9 mouse cellular contexts compared by ENCODE assay signal in the genomic region with DNA sequence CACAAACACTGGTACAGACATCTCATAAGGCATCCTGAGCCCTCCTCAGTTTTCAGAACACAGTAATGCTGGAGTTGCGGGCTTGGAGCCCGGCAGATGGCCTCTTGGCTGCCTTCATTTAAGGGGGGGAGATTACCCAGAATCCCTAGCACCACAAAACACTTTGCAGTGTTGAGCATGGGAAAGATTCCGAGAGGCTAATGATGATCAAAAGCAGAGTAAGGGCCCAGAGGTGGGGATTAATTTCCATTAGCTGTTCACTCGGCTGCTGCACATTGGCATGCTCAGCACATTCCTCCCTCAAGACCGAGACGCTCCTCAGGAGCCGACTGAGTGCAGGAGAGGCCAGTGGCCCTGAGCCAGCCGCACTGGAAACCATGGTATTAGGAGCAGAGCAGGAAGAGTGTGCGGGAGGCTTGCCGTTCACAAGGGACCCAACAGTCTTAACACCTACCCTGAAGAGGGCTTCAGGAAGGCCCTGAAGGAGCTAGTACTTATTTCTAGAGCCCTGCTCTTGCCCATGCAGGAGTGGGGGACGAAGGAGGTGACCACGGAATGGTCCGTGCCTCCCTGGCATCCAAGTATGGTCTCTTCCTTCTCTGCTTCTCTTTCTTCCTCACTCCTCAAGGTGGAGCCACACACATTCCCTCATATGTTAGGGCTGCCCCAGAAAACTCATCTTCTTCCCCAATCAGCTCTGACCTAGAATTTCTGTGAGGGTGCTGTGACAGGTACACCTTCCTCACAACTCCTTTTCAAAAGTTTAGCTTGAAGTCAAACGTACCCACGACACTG.
DNase-seq lines count a peak whose midpoint lies in the region; ATAC-seq lines count a peak whose summit lies in the region.
"Had no signal": no experiment of that assay in that cellular context is flagged by ENCODE, and none has a peak within 500 bp of the region (broad histone marks: within the 10 kb centered on the region; RNA-seq: fewer than 3 reads in every experiment).

No protein-coding gene starts in this region.

- peak; percentile 88 for DNase-seq in heart, adult 11 months
- DNase-seq in heart, adult 8-10 months (ENCODE audit: low spot score): no peak
- peak; percentile 30 for DNase-seq in brain, embryonic 18.5 days (ENCODE audit: low read depth, low spot score)
- peak; percentile 53 to 57 for DNase-seq in kidney, adult 8-10 months
- DNase-seq in adrenal gland, postnatal 10 days: no peak
- DNase-seq in thymus, postnatal 4 days: no peak
- DNase-seq: liver, embryonic 13.5 days had no signal

- H3K27ac ChIP-seq in forebrain, embryonic 15.5 days (replicated peaks): peak overlapping the region; percentile 25
- peak overlapping the region; percentile 68 for H3K27ac ChIP-seq in midbrain, embryonic 13.5 days
- H3K27ac ChIP-seq: liver, embryonic 13.5 days had no signal

- no peaks in the 10 kb centered on the region for H3K27me3 ChIP-seq in forebrain, embryonic 15.5 days
- no peaks in the 10 kb centered on the region for H3K27me3 ChIP-seq in midbrain, embryonic 13.5 days
- H3K27me3 ChIP-seq: liver, embryonic 13.5 days had no signal

- peak overlapping the region; percentile 38 for H3K4me2 ChIP-seq in forebrain, embryonic 15.5 days (replicated peaks)
- H3K4me2 ChIP-seq in midbrain, embryonic 13.5 days (replicated peaks): peak overlapping the region; percentile 34
- H3K4me2 ChIP-seq: liver, embryonic 13.5 days had no signal

- H3K4me1 ChIP-seq in forebrain, embryonic 15.5 days: peaks cover 13% of the 10 kb centered on the region
- H3K4me1 ChIP-seq in midbrain, embryonic 13.5 days (replicated peaks): peaks cover 11% of the 10 kb centered on the region
- H3K4me1 ChIP-seq: liver, embryonic 13.5 days had no signal

- 29% methylated on average over 15 of the region's 15 CpGs for WGBS in forebrain, embryonic 15.5 days
- 43% methylated on average over 15 of the region's 15 CpGs for WGBS in midbrain, embryonic 13.5 days

- H3K9ac ChIP-seq in forebrain, embryonic 15.5 days (replicated peaks): no peak overlapping the region
- no peak overlapping the region for H3K9ac ChIP-seq in midbrain, embryonic 13.5 days (replicated peaks)
- H3K9ac ChIP-seq: liver, embryonic 13.5 days had no signal

- H3K4me3 ChIP-seq in forebrain, embryonic 15.5 days: peak overlapping the region; percentile 19; the same call in 1 of the 2 replicates
- no peak overlapping the region for H3K4me3 ChIP-seq in midbrain, embryonic 13.5 days (replicated peaks)
- H3K4me3 ChIP-seq: liver, embryonic 13.5 days had no signal

- peak; percentile 82 for ATAC-seq in forebrain, embryonic 15.5 days (replicated peaks)
- peak; percentile 92 for ATAC-seq in midbrain, embryonic 13.5 days

- H3K36me3 ChIP-seq in forebrain, embryonic 15.5 days: no peaks in the 10 kb centered on the region
- H3K36me3 ChIP-seq in midbrain, embryonic 13.5 days: no peaks in the 10 kb centered on the region

- H3K9me3 ChIP-seq in forebrain, embryonic 15.5 days: no peaks in the 10 kb centered on the region
- no peaks in the 10 kb centered on the region for H3K9me3 ChIP-seq in midbrain, embryonic 13.5 days
- H3K9me3 ChIP-seq: liver, embryonic 13.5 days had no signal

Comparison
In these comparisons a context has a peak if more than half of its experiments do, and no peak if none do; other contexts are left out.
1. DNase-seq: peak in heart, adult 11 months (single experiment), brain, embryonic 18.5 days (single experiment) and kidney, adult 8-10 months (2 of 2); none in heart, adult 8-10 months (single experiment), adrenal gland, postnatal 10 days (single experiment) and thymus, postnatal 4 days (single experiment).